Mouse (Mus musculus) embryonic fibroblast, embryonic 13.5 days (primary cell): ENCODE results near the gene Pygo1. TPM values are rescaled to one million over a fixed set of nuclear protein-coding genes. Genes with fewer than 3 reads are reported as not detected.

ENCODE experiments used
- H3K27ac ChIP-seq: 2 replicates; pipeline ENCODE4 v1.5.1; 2012; ENCODE audit warnings: low read length, control low read depth, inconsistent platforms; ENCODE audit not compliant: insufficient read depth
- H3K4me1 ChIP-seq: 2 replicates; pipeline ENCODE4 v1.6.1; 2011; ENCODE audit warnings: low read length; ENCODE audit not compliant: control insufficient read depth, insufficient read depth
- H3K4me3 ChIP-seq: 2 replicates; pipeline ENCODE4 v1.5.1; 2011; ENCODE audit warnings: mild to moderate bottlenecking, control low read depth, low read length; ENCODE audit not compliant: insufficient read depth
- CTCF ChIP-seq: IDR thresholded peaks from 2 replicates; pipeline ENCODE4 v1.5.1; 2011; ENCODE audit warnings: mild to moderate bottlenecking, control low read depth, low read length, moderate library complexity, borderline replicate concordance; ENCODE audit not compliant: insufficient read depth
- POLR2A ChIP-seq: IDR thresholded peaks from 2 replicates; pipeline ENCODE4 v1.6.1; 2011; ENCODE audit warnings: low read depth, mild to moderate bottlenecking, control low read depth, low read length, moderate library complexity
- polyA plus RNA-seq: library from polyadenylated mRNA; stranded (reverse); fragments of >200 nt; gene quantifications from 2 replicates; pipeline ENCODE4 v1.2.4, GENCODE M21; 2011; ENCODE audit warnings: low read depth; ENCODE audit not compliant: missing spikeins, insufficient read length

The Pygo1 gene
- polyA plus RNA-seq, 1 experiment: 8.0 TPM

DNA sequence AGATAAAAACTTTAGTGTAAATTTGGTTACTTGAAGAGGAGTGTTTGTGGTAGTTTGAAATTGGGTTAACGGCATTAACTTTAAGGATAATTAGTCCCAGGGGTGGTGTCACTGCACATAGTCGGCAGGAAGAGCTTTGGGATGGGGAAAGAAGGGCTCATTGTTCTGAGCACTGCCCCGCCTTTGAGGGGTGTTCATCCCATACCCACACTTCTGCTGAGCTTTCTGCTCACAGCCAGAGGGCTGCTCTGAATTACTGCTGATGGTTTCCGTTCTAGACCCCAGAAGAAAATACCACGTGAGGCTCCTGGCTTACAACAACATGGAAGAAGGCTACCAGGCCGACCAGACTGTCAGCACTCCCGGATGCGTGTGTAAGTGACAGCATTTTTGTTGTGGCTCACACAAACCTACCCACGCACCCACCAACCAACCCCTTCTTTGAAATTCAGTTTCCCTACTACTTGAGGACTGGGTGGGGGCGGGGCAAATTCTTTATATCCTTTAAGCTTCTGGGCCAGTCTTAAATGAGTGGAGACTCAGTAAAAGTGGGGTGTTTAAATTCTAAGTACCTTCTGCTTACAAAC is 34.9 kb upstream of the Pygo1 start:
- TF ChIP-seq CTCF: no peak
- TF ChIP-seq POLR2A: no peak
- H3K4me1 ChIP-seq: no peaks in the 10 kb centered on the region
- H3K4me3 ChIP-seq: no peak overlapping the region
- H3K27ac ChIP-seq: no peak overlapping the region

- Histone ChIP-seq H3K4me1 (no peaks in the 10 kb centered on the region), H3K4me3 (no peak overlapping the region), H3K27ac (no peak overlapping the region)
- no peak for TF ChIP-seq CTCF
- TF ChIP-seq POLR2A: no peak
Measured at GRCm38 (mm10) chr9:72892761-72893160, 32.7 kb upstream of the Pygo1 start.

- H3K4me3 ChIP-seq: no peak overlapping the region
- no peaks in the 10 kb centered on the region for H3K4me1 ChIP-seq
- no peak overlapping the region for H3K27ac ChIP-seq
- TF ChIP-seq POLR2A (no peak), CTCF (no peak)
Measured at GRCm38 (mm10) chr9:72894796-72895352, 30.6 kb upstream of the Pygo1 start.

GRCm38 (mm10) chr9:72902057-72902456 is 23.4 kb upstream of the Pygo1 start:
- Histone ChIP-seq H3K4me3 (no peak overlapping the region), H3K27ac (no peak overlapping the region), H3K4me1 (no peaks in the 10 kb centered on the region)
- no peak for TF ChIP-seq CTCF
- no peak for TF ChIP-seq POLR2A

- no peak overlapping the region for H3K27ac ChIP-seq
- TF ChIP-seq CTCF (no peak), POLR2A (no peak)
- H3K4me3 ChIP-seq: no peak overlapping the region
- H3K4me1 ChIP-seq: no peaks in the 10 kb centered on the region
Measured at GRCm38 (mm10) chr9:72902611-72903010, 22.8 kb upstream of the Pygo1 start.

DNA sequence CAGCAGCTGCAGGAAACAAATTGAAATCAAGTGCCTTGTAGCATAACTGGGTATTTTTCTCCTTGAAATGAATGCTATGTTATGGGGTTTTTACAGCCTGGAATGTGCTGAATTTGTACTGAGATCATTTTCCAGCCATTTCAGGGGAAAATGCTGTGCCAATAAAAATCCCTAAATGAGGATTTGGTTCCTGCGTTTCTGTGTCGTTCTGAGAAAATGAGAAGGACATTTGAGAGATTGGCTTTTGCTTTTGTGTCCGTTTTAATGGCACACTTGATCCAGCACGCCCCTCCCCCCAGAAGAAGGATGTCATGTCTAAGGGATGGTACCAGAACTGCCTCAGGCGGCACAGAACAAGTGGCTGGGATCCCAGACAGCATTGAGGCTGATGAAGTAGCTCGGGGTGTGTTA is 18.7 kb upstream of the Pygo1 start:
- H3K4me3 ChIP-seq: no peak overlapping the region

DNA sequence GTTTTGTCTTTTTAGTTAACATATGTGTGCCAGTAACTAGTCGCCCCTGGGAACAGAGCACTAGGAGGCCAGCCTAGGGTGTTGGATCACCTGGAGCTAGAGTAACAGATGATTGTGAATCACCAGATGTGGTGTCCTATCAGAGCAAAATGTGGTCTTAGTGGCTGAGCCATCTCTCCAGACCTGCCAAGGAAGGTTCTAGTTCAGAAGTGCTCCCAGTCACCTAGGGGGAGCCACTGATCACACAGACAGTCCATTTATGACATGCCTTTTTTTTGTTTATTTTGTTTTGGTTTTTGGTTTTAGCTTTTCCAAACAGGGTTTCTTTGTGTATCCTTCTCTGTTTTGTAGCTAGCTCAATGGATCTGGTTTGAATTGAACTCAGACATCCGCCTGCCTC is 14.1 kb upstream of the Pygo1 start:
- H3K4me3 ChIP-seq: no peak overlapping the region
- H3K27ac ChIP-seq: no peak overlapping the region
- no peaks in the 10 kb centered on the region for H3K4me1 ChIP-seq
- no peak for TF ChIP-seq POLR2A
- TF ChIP-seq CTCF: no peak

More for the DNA sequence above, 18.7 kb upstream of the Pygo1 start:
- TF ChIP-seq POLR2A (no peak), CTCF (no peak)
- Histone ChIP-seq H3K4me1 (no peaks in the 10 kb centered on the region), H3K27ac (no peak overlapping the region)

DNA sequence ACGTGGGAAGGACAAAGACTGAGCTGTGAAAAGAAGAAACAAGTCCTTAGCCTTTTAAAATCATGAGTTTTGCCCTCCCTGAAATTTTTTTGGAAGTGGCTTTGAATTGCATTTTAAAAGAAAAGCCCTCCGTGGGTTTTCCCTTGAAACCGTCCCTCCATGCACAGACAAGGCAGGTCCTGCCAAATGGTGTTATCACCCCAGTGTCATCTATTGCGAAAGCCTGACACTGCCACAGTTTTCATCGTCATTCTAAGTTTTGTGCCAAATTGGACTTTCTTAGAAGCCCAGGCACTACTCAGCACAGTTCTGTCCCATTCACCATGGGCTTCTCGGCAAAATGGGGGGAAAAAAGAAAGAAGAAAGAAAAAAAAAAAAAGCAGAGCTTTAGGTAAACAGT is 11.9 kb upstream of the Pygo1 start:
- Histone ChIP-seq H3K4me1 (no peaks in the 10 kb centered on the region), H3K4me3 (no peak overlapping the region), H3K27ac (no peak overlapping the region)
- no peak for TF ChIP-seq POLR2A
- no peak for TF ChIP-seq CTCF

GRCm38 (mm10) chr9:72915728-72916127 is 9.7 kb upstream of the Pygo1 start:
- H3K27ac ChIP-seq: no peak overlapping the region
- TF ChIP-seq POLR2A (no peak), CTCF (no peak)
- H3K4me1 ChIP-seq: no peaks in the 10 kb centered on the region
- H3K4me3 ChIP-seq: no peak overlapping the region

DNA sequence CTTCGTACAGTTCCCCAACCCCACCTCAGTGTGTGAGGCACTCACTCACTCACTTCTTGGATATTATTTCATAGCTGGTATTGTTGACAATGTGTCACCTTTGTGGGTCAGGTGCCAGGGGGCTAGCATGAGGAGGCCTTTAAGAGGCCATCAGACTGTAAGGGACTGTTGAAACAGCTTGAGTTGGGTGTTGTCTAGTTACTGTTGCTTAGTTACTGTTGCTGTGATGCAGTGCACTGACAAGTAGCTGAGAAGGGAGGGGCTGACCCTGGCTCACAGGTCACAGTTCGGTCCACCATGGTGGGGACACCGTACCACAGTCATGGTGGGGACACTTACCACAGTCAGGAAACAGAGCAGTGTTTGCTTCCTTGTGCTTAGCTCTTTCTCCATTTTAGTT is 2.4 kb upstream of the Pygo1 start:
- H3K4me1 ChIP-seq: no peaks in the 10 kb centered on the region
- TF ChIP-seq POLR2A (no peak), CTCF (no peak)
- no peak overlapping the region for H3K27ac ChIP-seq
- H3K4me3 ChIP-seq: no peak overlapping the region
